Mouse (Mus musculus) layer of hippocampus, postnatal 14 days (tissue): ENCODE measurements around the gene Erbb2. TPM values are rescaled to one million over a fixed set of nuclear protein-coding genes. Genes with fewer than 3 reads are reported as not detected.
A peak's percentile ranks its signal among the peaks of the same experiment; 100 is the strongest.

Source experiments
- DNase-seq, 2 experiments: peaks; one replicate each; pipeline ENCODE4 v3.0.0; 2021 to 2022; ENCODE audit warnings: low spot score in 2 of 2, mixed read lengths in 1 of 2
- total RNA-seq, 2 experiments: library from RNA; stranded (reverse); gene quantifications; 2 replicates each; pipeline ENCODE4 v1.2.3; 2021

The Erbb2 gene
- total RNA-seq, 2 experiments from 2014 or later: 2.4 to 2.9 TPM

DNA sequence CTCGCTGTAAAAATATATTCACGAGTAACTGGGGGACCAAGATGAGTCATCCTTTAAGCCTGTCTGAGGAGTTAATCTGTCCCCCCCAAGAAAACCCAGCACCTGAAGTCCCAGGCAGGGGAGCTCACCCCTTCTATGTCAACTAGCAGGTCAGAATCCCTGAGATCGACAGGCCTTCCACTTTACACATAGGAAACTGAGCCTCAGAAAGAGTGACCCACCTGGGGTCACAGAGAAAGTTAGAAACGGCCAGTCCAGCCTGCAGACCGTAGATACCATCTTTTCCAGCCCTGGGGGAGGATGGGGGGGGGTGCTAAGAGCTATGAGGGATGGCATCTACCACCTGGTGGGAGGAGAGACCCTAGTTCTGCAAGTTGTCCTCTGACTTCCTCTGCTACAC is 44.3 kb downstream of the Erbb2 start:
- no peak for DNase-seq

DNA sequence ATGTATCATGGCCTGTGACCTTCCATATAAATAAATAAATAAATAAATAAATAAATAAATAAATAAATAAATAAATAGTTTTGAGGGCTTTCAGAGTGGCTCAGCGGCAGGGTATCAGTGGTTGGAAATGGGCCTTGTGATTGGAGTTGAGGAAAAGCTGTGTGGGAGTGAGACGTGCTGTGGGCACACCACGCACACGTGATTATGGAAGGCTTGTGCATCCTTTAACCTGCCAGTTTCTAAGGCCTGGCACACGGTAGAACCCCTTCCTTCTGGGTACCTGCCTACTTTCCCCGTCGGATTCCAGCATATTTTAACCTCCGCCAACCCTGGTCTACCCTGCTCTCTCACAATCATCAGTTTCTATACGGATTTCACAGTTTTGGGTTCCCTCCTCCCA is 44.7 kb downstream of the Erbb2 start:
- no peak for DNase-seq

DNA sequence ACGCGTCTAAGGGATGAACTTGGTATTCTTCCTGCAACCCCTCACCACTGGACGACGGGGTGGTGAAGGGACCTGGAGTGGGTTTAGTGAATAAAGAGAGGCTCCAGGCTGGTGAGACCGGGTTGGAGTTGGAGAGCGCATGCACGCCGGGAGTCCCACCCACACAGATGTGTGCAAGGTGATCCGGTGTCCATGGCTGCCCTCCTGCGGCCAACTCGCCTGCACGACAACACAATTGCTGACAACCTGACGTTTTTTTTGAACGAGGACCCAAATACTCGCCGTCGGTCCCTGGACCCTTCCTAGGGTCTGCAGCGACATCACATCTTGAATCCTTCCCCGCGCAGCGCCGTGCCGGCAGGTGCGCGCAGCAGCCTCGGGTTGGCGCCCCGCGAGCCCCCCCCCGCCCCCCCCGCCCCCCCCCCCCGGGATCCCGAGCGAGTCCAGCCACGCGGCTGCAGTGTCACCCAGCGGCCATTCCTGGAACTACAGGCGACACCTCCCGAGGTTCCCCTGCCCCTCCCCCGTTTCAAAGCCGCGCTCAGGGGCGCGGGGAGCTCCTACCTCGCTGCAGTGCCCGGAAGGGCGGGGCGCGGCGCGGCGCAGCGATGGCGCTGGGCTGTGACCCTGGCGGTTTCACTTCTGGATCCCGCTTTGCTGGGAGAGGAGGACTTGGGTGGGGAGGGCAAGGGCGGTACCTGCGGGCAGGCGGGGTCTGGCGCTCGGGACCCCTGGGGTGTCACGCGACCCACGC is 45.3 kb downstream of the Erbb2 start:
- peak; percentile 69 to 80 for DNase-seq

DNA sequence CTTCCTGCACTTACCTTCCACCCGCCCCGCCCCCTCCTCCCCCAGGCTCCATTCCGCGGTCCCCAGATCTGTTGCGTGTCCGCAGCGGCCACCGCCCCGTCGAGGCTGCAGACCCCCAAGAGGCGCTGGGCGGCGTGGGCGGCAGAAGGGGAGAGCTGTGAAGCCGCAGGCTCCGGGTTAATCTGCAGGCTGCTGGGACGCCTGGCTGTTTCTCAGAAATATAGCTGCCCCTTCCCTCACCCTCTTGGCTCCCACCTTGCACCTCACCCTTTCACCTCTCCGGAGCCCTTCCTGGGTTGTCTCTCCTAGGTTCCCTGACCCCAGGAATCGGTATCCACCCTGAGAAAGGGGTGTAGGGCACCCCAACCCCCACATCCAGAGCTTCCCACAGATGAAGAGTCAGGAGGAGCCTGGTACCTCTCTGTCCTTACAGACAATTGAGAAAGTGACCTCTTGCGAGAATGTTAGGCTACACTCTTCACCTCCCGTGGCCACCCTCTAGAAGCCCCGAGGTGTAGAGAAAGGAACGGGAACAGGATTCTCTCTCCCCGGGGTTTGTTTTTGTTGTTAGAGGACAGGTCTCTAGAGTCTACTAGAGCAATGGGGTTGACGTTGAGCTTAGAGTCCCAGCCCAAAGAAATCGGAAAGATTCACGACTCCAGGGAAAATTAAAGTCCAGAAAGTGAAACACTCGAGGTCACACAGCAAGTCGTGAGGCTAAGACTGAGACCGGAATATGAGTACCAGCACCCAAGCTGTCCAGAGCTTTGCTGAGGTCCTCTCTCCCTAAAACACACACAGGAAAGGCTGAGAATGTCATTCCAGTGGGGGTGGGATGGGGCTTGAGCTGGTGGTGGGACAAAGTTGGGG is 46.1 kb downstream of the Erbb2 start:
- no peak for DNase-seq

DNA sequence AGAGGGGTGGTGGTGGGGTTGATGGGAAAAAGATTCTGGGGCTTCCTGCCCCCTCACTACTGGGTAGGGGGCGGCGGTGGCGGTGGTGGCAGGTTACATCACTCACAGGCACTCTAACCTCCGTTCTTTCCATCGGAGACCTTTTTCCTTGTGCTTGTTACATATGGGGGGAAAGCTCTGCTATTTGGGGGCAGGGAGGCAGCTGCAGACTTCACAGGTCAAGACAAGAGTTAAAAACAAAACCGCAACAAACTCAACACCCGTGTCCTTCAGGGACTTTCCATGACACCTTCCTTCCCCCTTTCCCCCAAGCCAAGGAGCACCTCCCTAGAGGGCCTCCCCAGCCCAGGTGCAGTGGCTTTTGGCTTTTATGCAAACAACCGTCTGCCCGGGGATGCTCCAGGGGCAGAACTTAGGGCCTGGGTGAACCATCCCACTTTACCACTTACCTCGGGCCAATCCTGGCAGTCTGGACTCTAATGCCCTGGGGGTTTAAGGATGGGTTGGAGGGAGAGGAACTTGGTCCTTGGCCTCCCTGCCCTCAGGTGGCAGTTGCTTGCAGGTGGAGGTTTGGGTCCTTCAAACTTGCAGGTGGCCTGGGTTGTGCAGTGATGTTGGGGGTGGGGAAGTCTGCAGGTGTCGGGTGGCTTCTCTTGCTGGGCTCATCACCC is 46.9 kb downstream of the Erbb2 start:
- DNase-seq: no peak

DNA sequence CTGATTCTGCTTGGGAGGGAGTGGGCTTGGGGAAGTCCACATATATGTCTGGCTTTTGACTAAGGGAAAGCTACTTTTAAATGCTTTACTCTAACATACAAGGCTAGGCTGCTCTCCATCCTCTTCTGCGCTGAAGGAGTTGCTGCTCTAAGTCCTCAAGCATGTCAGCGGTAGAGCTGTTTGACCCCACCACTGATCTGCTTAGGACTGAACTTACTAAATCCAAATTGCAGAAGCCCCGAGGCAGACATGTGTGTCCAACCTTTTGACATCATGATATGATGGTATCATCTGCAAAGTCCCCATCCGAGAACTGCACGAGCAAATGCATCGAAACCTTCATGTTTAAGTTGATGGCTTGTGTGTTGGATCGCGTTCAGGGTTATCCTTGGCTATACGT is 47.6 kb downstream of the Erbb2 start:
- DNase-seq: no peak

DNA sequence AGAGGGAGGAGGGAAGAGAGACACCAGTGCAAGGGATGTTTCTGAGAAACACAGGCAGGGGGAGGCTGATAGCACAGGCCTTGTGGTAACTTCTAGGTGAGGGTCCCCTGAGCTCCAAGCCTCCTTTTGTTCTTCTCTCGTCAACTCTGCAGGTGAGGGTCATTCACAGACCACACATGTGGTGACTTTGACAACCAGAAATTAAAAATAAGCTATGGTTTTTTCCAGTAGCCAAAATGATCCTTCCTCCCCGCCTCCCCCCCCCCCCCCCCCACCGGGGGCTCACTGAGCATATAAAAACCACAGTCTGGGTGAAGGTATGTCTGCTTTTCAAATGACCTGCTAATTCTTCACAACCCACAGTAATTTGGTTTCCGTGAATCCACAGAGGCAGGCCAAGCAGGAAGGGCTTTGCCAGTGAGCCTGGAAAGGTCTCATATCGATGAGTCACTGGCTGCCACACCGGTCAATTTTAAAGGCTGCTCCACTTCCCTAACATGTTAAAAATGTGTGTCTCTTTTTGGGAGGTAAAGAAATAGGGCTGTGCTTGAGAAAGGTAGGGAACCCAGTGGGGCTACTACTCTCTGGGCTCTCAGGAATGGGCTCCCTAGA is 48.9 kb downstream of the Erbb2 start:
- DNase-seq: no peak

DNA sequence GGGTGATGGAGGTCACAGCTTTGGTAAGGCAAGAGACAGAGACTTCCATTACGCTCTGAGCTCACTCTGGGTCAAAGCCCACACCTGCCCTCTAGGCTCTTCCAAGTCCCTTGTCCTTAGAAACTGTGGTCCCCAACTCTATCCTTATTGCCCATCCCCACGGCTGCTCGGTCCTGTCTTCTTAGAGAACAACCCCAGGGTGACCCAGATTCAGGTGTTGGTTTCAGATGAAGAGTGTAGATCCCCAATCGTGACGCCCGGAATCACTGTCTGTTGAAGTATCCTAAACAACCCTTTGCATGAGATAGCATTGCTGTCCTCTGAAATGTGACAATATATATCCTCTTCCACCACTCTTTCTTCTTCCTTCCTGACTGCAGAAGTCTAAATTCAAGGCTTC is 50.0 kb downstream of the Erbb2 start:
- no peak for DNase-seq

DNA sequence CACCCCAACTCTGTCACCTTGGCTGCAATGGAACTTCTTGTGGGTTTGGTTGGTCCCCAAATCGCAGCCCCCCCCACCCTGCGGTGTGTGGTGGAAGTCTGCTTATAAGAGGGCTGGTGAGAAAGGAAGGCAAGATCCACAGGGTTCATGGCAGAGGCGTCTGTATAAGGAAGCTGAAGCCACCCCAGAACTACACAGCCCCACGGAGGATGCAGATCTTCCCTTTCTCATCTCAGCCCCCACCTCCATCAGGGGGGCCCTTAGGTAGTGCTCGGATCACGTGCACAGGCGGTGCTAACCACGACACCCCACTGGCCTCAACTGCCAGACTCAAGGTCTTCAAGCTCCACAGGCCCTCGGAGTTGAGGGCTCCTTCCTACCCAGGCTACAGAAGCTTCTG is 51.6 kb downstream of the Erbb2 start:
- no peak for DNase-seq

DNA sequence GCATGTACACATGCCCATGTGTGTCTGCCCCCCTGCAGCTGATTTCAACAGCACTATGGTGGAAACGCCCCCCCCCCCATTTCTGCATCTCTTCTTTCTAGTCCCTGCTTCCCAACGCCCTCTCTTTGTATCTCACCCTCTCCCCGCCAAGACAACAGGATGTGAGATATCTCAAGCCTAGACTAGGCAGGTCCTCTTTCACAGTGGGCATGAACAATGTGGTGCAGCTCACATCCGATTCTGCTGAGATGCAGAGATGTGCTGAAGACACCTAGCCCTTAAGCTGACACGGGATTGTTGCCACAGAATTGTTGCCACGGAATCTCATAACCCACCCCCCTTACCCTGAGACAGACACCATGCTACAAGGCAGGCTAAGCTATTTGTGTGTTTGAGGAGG is 52.2 kb downstream of the Erbb2 start:
- no peak for DNase-seq

DNA sequence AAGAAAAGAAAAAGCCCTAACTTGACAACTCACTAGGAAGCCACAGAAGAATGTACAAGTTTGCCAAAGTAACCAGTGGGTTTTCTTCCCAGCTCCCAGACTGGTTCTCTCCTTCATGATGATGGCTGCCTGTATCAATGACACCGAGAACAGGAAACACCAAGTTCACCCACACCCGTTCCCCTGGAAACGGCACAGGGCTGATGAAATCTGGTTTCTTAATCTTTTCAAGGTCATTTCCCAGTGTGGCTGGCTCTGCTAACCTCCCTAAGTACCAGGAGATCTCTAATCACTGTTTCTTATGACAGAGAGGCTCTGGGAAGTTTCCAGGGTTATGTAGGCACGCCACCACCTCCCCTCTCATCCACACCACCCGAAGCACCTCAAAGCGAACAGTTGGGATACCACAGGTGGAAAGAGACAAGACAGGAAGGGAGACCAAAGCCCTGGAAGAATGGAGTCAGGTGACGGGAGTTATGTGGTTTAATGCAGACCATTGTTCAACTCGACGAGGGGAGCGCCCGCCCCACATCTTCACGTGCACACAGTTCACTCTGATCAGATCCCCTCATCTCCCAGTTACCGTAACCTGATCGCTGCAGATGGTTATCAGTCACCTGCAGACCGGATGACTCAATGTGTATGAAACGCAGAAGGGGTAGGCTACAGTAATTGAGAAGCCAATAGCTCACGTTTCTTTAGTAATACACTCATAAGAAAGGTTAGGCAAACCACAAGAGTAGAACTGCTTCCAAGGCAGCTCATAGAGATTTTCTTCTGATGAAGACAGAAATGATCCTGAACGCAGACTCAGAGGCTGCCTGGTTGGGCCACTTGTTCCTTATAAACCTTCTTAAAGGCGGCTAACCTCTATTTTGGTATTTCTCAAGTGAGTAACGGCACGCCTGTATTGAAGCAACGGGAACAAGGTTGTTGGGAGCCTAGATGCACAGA is 57.8 kb downstream of the Erbb2 start:
- no peak for DNase-seq

DNA sequence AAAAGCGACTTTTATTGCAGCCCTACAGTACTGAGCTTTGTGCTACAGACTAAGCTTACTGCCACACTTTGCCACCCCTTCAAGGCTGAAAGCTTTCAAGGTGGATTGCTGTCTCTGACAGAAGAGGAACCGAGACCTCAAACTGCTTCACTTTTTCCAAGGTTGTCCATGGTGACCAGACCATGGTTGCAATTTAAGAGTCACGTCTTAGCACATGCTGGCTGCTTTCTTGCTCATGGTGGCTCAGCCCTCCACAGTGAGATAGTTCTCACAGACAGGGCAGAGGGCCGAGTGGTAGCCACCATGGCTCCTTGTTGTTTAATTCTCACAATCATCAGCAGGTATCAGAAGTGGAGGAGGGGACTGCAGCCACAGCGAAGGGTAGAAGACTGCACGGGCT is 58.5 kb downstream of the Erbb2 start:
- no peak for DNase-seq

DNA sequence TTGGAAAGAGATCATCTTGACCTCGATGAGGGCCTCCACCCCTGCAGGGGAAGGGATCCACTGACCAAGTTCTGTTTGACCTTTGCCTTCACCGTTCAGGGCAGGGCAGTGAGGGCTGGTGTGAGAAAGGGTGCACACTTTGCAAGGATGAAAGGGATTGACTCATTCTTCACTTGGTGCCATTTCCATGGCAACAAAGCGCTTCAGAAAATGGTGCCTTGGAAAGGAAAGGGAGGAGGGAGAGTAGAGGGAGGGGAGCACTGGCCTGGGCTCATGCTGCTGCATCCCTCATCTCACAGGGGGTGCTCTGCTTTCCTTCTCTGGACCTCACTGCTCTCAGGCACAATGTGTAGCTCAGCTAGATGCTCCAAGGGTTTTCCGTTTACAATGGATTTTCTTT is 60.4 kb downstream of the Erbb2 start:
- DNase-seq: no peak

DNA sequence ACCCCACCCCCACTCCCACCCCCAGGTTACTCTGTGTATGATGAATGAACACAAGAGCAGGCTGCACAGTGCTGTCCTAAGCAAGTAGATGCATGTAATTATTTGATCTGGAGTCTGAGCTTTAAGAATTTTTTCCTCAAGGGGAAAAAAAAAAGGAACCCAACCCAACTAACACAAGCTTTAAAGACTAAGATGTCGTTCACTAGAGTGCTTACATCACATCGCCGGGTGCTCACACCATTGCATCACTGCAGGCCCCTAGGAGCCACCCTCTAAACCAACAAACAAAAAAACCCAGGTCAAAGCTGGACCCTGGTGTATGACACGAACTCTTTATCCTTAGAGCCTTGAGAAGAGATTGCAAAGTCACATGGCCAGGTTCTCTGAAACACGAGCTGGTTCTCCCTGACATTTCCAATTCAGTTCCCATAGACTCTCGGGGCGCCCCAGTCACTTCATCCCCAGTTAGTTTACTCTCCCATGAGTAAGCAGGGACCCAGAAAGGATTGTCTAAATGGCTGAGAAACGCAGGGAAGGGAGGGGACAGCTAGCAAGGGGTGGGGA is 61.7 kb downstream of the Erbb2 start:
- no peak for DNase-seq

DNA sequence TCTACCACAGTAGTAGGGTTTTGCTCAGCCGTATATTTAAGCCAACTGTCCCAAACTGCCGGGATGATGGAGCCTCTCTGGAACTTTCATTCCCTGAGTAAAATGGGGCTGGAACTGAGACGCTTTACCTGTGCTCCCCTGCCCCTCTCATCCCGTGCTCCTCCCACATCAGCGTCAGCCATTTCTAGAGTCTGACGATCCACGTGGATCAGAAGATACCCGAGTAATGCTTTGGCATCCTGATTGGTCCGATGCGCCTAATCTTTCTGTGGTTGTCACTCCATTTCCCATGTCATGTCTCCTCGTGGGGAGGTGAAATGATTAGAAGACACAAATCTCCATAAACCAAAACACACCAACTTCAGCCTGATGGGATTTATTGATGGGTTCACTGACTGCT is 62.7 kb downstream of the Erbb2 start:
- DNase-seq: no peak

DNA sequence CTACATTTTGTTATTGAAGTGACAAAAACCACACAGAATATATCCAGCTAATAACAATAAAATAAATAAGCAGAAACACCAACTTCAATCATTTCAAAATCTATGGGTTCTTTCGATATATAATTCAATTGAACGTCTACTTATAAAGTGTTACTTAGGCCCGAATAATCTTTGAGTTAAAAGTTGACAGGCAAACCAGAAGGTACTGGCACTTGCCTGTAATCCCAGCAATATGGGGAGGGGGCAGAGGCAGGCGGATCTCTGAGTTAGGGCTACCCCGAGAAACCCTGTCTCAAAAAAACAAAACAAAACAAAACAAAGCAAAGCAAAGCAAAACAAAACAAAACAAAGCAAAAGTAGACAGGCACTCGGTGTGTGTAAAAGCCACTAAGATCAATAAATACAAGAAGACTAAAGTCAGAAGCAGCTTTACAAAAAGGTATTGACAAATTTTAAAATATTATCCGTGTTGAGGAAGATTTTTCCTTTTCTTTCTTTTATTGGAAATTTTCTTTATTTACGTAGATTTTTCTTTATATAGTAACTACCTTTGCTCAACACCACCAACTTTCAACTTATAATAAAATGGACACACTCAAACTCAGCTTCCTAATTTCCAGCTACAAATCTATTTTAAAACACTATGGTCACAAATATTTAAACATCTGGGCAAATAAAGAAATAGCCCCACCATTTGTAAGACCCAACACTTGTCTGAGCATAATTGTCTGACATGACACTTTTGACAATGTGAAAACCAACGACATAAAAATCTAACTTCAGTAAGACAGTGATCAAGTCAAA is 63.6 kb downstream of the Erbb2 start:
- DNase-seq: no peak

DNA sequence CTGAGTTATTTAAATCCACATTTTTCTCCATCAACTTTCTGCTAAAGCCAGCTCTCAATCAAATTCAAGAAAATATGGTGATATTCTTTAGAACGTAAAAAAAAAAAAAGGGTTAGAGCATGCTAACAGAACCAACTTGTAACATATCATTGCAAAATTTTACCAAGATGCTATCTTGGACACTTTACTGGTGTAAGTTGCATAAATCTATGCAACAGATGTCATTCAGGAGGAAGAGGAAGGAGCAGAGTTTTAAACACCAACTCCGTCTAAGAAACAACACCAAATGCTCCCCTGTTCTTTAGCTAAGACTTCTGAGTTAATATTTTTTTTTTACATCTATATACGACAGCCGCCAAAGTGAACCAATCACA is 64.2 kb downstream of the Erbb2 start:
- DNase-seq: no peak

DNA sequence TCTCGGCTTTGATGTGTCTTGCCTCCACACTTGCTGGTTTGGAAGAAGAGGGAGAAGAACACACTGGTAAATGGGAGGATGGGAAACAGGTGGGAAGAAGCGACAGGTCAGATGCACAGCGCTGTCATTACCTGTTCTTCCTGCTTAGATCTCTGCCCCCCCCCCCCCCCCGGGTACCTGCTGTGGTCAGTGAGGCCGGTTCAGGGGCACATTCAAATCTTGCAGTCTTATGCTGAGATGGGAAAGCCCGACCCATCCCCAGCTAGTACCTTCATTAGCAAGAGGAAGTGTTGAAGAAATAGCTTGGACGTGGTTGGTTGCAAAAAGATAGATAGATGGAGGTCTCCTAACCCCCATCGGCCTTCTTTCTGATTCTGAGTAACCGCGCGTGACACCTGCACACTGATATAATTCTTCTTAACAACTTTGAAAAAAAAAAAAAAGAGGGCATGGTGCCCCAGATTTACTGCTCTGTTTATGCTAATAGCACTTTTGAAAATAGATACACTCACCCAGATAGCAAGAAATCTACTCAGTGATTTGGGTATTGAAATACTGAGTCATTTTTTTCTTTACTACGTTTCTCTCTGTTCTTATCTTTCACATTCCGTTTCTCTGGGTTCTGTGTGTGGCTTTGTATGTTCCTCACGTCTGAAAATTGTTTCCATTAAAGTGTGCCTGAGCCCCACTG is 64.9 kb downstream of the Erbb2 start:
- no peak for DNase-seq
